ENCODE assay signal across 8 mouse cellular contexts in the genomic region with DNA sequence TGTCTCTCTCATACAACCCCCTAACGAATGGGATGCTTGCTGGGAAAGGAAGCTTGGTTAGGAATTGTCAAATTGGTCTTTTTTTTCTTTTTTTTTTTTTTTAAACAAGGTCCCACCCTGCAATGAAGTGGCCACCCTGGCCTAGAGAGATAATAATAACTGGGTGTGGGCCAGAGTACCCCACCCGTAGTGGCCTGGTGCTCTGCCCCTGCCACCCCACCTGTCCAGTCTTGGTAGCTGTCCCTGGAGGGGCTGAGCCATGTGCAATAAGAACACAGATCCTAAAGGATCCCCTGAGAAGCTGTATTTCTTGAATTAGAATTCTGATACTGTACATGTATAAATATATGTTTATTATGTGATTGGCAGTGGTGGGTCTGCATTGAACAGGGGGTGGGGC. TPM values are rescaled to one million over a fixed set of nuclear protein-coding genes. Genes with fewer than 3 reads are reported as not detected.
DNase-seq lines count a peak whose midpoint lies in the region; ATAC-seq lines count a peak whose summit lies in the region.

No protein-coding gene starts in this region.

- intact Hi-C loops in gastrocnemius, postnatal 14 days (cut with DNase I; ENCODE audit: low total_unique reads): loop anchor here (2.0 to 5.0 kb wide), 2 partner anchors 50 to 93 kb away; no protein-coding TSS in a partner anchor

- no peaks in the 10 kb centered on the region for H3K9me3 ChIP-seq in lung, embryonic 16.5 days (ENCODE audit: control insufficient read depth, low read length)
- H3K9me3 ChIP-seq in erythroblast, embryonic 14.5 days (ENCODE audit: control insufficient read depth, low read length): no peaks in the 10 kb centered on the region
- H3K9me3 ChIP-seq in limb, embryonic 13.5 days: no peaks in the 10 kb centered on the region
- no peaks in the 10 kb centered on the region for H3K9me3 ChIP-seq in neural tube, embryonic 15.5 days (replicated peaks)

- WGBS in lung, embryonic 16.5 days: 36% methylated on average over 2 of the region's 2 CpGs
- 41% methylated on average over 2 of the region's 2 CpGs for WGBS in limb, embryonic 13.5 days
- 22% methylated on average over 2 of the region's 2 CpGs for WGBS in neural tube, embryonic 15.5 days

- no peak overlapping the region for H3K4me3 ChIP-seq in lung, embryonic 16.5 days (ENCODE audit: low read length)
- H3K4me3 ChIP-seq in erythroblast, embryonic 14.5 days (replicated peaks): peak overlapping the region; percentile 61
- peak overlapping the region; percentile 7; the same call in 1 of the 2 replicates for H3K4me3 ChIP-seq in limb, embryonic 13.5 days
- H3K4me3 ChIP-seq in neural tube, embryonic 15.5 days (replicated peaks): no peak overlapping the region

- H3K9ac ChIP-seq in lung, embryonic 16.5 days (ENCODE audit: low read length): peak overlapping the region; percentile 41
- peak overlapping the region; percentile 59 for H3K9ac ChIP-seq in limb, embryonic 13.5 days
- peak overlapping the region; percentile 42; the same call in 1 of the 2 replicates for H3K9ac ChIP-seq in neural tube, embryonic 15.5 days (replicated peaks)

- no peaks in the 10 kb centered on the region for H3K27me3 ChIP-seq in lung, embryonic 16.5 days (ENCODE audit: control insufficient read depth, insufficient read depth, low read depth, low read length)
- H3K27me3 ChIP-seq in erythroblast, embryonic 14.5 days (ENCODE audit: control insufficient read depth): no peaks in the 10 kb centered on the region
- no peaks in the 10 kb centered on the region for H3K27me3 ChIP-seq in limb, embryonic 13.5 days
- no peaks in the 10 kb centered on the region for H3K27me3 ChIP-seq in neural tube, embryonic 15.5 days (replicated peaks)

- peaks cover 57% of the 10 kb centered on the region for H3K4me1 ChIP-seq in lung, embryonic 16.5 days (replicated peaks; ENCODE audit: control insufficient read depth, insufficient read depth, low read length)
- peaks cover 84% of the 10 kb centered on the region for H3K4me1 ChIP-seq in erythroblast, embryonic 14.5 days (ENCODE audit: control insufficient read depth)
- peaks cover 79% of the 10 kb centered on the region for H3K4me1 ChIP-seq in limb, embryonic 13.5 days
- peaks cover 85% of the 10 kb centered on the region for H3K4me1 ChIP-seq in neural tube, embryonic 15.5 days

- DNase-seq in lung, postnatal 10 days: no peak
- no peak for DNase-seq in urinary bladder, postnatal 14 days (ENCODE audit: low spot score)
- no peak for DNase-seq in frontal cortex, postnatal 36 days (ENCODE audit: low spot score in 2 of 2)
- DNase-seq in gastrocnemius, postnatal 14 days: no peak

- H3K36me3 ChIP-seq in lung, embryonic 16.5 days (ENCODE audit: control insufficient read depth, insufficient read depth, low read length): peaks cover 32% of the 10 kb centered on the region
- H3K36me3 ChIP-seq in erythroblast, embryonic 14.5 days (ENCODE audit: control insufficient read depth): peaks cover 70% of the 10 kb centered on the region
- H3K36me3 ChIP-seq in limb, embryonic 13.5 days: peaks cover 42% of the 10 kb centered on the region
- H3K36me3 ChIP-seq in neural tube, embryonic 15.5 days: peaks cover 20% of the 10 kb centered on the region

- peak overlapping the region; percentile 92 for H3K27ac ChIP-seq in lung, embryonic 16.5 days (ENCODE audit: low read length)
- H3K27ac ChIP-seq in limb, embryonic 13.5 days: peak overlapping the region; percentile 96
- H3K27ac ChIP-seq in neural tube, embryonic 15.5 days (replicated peaks): peak overlapping the region; percentile 96

- peak overlapping the region; percentile 25 for H3K4me2 ChIP-seq in lung, embryonic 16.5 days (ENCODE audit: low read depth, low read length)
- peak overlapping the region; percentile 52 for H3K4me2 ChIP-seq in limb, embryonic 13.5 days (replicated peaks)
- H3K4me2 ChIP-seq in neural tube, embryonic 15.5 days: peak overlapping the region; percentile 40; the same call in 1 of the 2 replicates

- ATAC-seq in lung, embryonic 16.5 days (ENCODE audit: low read depth): no peak
- ATAC-seq in limb, embryonic 13.5 days (ENCODE audit: low FRiP score, low read depth): no peak
- ATAC-seq in neural tube, embryonic 15.5 days (ENCODE audit: low FRiP score): no peak

RNA-seq across cellular contexts. Expression of a gene that starts 19.6 kb away (rescaled TPM):
- 24.2 and 27.1 TPM in 2 replicates for polyA plus RNA-seq in lung, embryonic 16.5 days (2015; fragmentation: Nextera tagmentation; extraction: Ambion mirVana)
- polyA plus RNA-seq in erythroblast, embryonic 14.5 days (2012): 7.9 and 8.8 TPM in 2 replicates
- 19.3 and 20.1 TPM in 2 replicates for polyA plus RNA-seq in limb, embryonic 13.5 days (2015; fragmentation: Nextera tagmentation; extraction: Ambion mirVana)
- 17.2 and 20.6 TPM in 2 replicates for polyA plus RNA-seq in neural tube, embryonic 15.5 days (2015; fragmentation: Nextera tagmentation; extraction: Ambion mirVana)
- 10 to 100 TPM; 45.5 to 47.5 TPM for total RNA-seq in gastrocnemius, postnatal 14 days (2021)

RNA-seq across cellular contexts. Expression of a gene that starts 52.7 kb away (rescaled TPM):
- 36.3 and 39.3 TPM in 2 replicates for polyA plus RNA-seq in lung, embryonic 16.5 days (2015; fragmentation: Nextera tagmentation; extraction: Ambion mirVana)
- polyA plus RNA-seq in erythroblast, embryonic 14.5 days (2012): 0.06 and 0.07 TPM in 2 replicates
- 75.9 and 77.0 TPM in 2 replicates for polyA plus RNA-seq in limb, embryonic 13.5 days (2015; fragmentation: Nextera tagmentation; extraction: Ambion mirVana)
- 80.8 and 91.6 TPM in 2 replicates for polyA plus RNA-seq in neural tube, embryonic 15.5 days (2015; fragmentation: Nextera tagmentation; extraction: Ambion mirVana)
- 10 to 100 TPM; 15.4 to 70.6 TPM for total RNA-seq in gastrocnemius, postnatal 14 days (2021)

Comparison
In these comparisons a context has a peak if more than half of its experiments do, and no peak if none do; other contexts are left out.
1. H3K4me3 ChIP-seq: peak in erythroblast, embryonic 14.5 days (single experiment) and limb, embryonic 13.5 days (single experiment); none in lung, embryonic 16.5 days (single experiment) and neural tube, embryonic 15.5 days (single experiment).
2. RNA of a gene that starts 52.7 kb away (polyA plus RNA-seq): 80.8 to 91.6 TPM in neural tube, embryonic 15.5 days, 75.9 to 77.0 TPM in limb, embryonic 13.5 days and 36.3 to 39.3 TPM in lung, embryonic 16.5 days; 0.06 to 0.07 TPM in erythroblast, embryonic 14.5 days; every median in the first group is over 10 times any median in the second.
3. Peak in every context shown above with its lines, with median percentiles within 50 percentile points of each other: H3K27ac ChIP-seq, H3K4me2 ChIP-seq and H3K9ac ChIP-seq.